Mouse (Mus musculus): ENCODE data around the gene Paqr5. TPM values are rescaled to one million over a fixed set of nuclear protein-coding genes. Genes with fewer than 3 reads are reported as not detected.
A peak's percentile ranks its signal among the peaks of the same experiment; 100 is the strongest.

Paqr5 gene
- polyA plus RNA-seq, 1 experiment = not detected

GRCm38 (mm10) chr9:61946623-61947401, 79.8 kb downstream of the Paqr5 start, which contains the start of gene Kif23:
TSS of gene Kif23 (minus strand) at chr9:61946774.
- TF ChIP-seq POLR2A (IDR thresholded peaks at IDR 0.05; ENCODE audit: borderline replicate concordance, control insufficient read depth, low read depth, low read length) = peak; percentile 94
- TF ChIP-seq CTCF (IDR thresholded peaks at IDR 0.05; ENCODE audit: control insufficient read depth, insufficient read depth, low read length) = peak; percentile 66
- Histone ChIP-seq H3K4me1 (ENCODE audit: control insufficient read depth, insufficient read depth, low read length) (no peaks in the 10 kb centered on the region), H3K4me3 (replicated peaks; ENCODE audit: control insufficient read depth, low read depth, low read length) (peak within 1 kb of the TSS; percentile 82), H3K27ac (ENCODE audit: control insufficient read depth, insufficient read depth, low read depth, low read length, poor library complexity) (peak within 1 kb of the TSS; percentile 78)
- WGBS = under 1% methylated on average over 44 of the region's 44 CpGs

- under 1% methylated on average over 38 of the region's 38 CpGs for WGBS
- no peaks in the 10 kb centered on the region for H3K4me1 ChIP-seq (ENCODE audit: control insufficient read depth, insufficient read depth, low read length)
- H3K27ac ChIP-seq (ENCODE audit: control insufficient read depth, insufficient read depth, low read depth, low read length, poor library complexity) = peak overlapping the region; percentile 78
- H3K4me3 ChIP-seq (replicated peaks; ENCODE audit: control insufficient read depth, low read depth, low read length) = peak overlapping the region; percentile 82
- TF ChIP-seq CTCF (IDR thresholded peaks at IDR 0.05; ENCODE audit: control insufficient read depth, insufficient read depth, low read length) (no peak), POLR2A (IDR thresholded peaks at IDR 0.05; ENCODE audit: borderline replicate concordance, control insufficient read depth, low read depth, low read length) (peak; percentile 45; the same call in 1 of the 2 replicates)
Observed at GRCm38 (mm10) chr9:61945973-61946611, 80.6 kb downstream of the Paqr5 start.

GRCm38 (mm10) chr9:61941054-61941453, 85.6 kb downstream of the Paqr5 start:
- no peak for TF ChIP-seq POLR2A (IDR thresholded peaks at IDR 0.05; ENCODE audit: borderline replicate concordance, control insufficient read depth, low read depth, low read length)
- no peak for TF ChIP-seq CTCF (IDR thresholded peaks at IDR 0.05; ENCODE audit: control insufficient read depth, insufficient read depth, low read length)
- Histone ChIP-seq H3K4me1 (ENCODE audit: control insufficient read depth, insufficient read depth, low read length) (no peaks in the 10 kb centered on the region), H3K4me3 (replicated peaks; ENCODE audit: control insufficient read depth, low read depth, low read length) (no peak overlapping the region), H3K27ac (ENCODE audit: control insufficient read depth, insufficient read depth, low read depth, low read length, poor library complexity) (no peak overlapping the region)
- WGBS = 68% methylated on average over 3 of the region's 3 CpGs

- TF ChIP-seq POLR2A (IDR thresholded peaks at IDR 0.05; ENCODE audit: borderline replicate concordance, control insufficient read depth, low read depth, low read length) = no peak
- no peak for TF ChIP-seq CTCF (IDR thresholded peaks at IDR 0.05; ENCODE audit: control insufficient read depth, insufficient read depth, low read length)
- no peaks in the 10 kb centered on the region; the same call in 1 of the 2 replicates for H3K4me1 ChIP-seq (ENCODE audit: control insufficient read depth, insufficient read depth, low read length)
- no peak overlapping the region for H3K27ac ChIP-seq (ENCODE audit: control insufficient read depth, insufficient read depth, low read depth, low read length, poor library complexity)
- H3K4me3 ChIP-seq (replicated peaks; ENCODE audit: control insufficient read depth, low read depth, low read length) = no peak overlapping the region
- 53% methylated on average over 2 of the region's 2 CpGs for WGBS
Observed at GRCm38 (mm10) chr9:61933333-61933732, 93.3 kb downstream of the Paqr5 start.

GRCm38 (mm10) chr9:61932009-61932408, 94.6 kb downstream of the Paqr5 start:
- H3K27ac ChIP-seq (ENCODE audit: control insufficient read depth, insufficient read depth, low read depth, low read length, poor library complexity) = no peak overlapping the region
- WGBS = 13% methylated on average over 3 of the region's 3 CpGs
- H3K4me1 ChIP-seq (ENCODE audit: control insufficient read depth, insufficient read depth, low read length) = no peaks in the 10 kb centered on the region; the same call in 1 of the 2 replicates
- TF ChIP-seq POLR2A (IDR thresholded peaks at IDR 0.05; ENCODE audit: borderline replicate concordance, control insufficient read depth, low read depth, low read length) (no peak), CTCF (IDR thresholded peaks at IDR 0.05; ENCODE audit: control insufficient read depth, insufficient read depth, low read length) (no peak)
- no peak overlapping the region for H3K4me3 ChIP-seq (replicated peaks; ENCODE audit: control insufficient read depth, low read depth, low read length)

GRCm38 (mm10) chr9:61925086-61925660, 101.5 kb downstream of the Paqr5 start:
- 32% methylated on average over 10 of the region's 10 CpGs for WGBS
- no peak overlapping the region for H3K27ac ChIP-seq (ENCODE audit: control insufficient read depth, insufficient read depth, low read depth, low read length, poor library complexity)
- no peak overlapping the region for H3K4me3 ChIP-seq (replicated peaks; ENCODE audit: control insufficient read depth, low read depth, low read length)
- H3K4me1 ChIP-seq (ENCODE audit: control insufficient read depth, insufficient read depth, low read length) = no peaks in the 10 kb centered on the region
- TF ChIP-seq CTCF (IDR thresholded peaks at IDR 0.05; ENCODE audit: control insufficient read depth, insufficient read depth, low read length) (no peak), POLR2A (IDR thresholded peaks at IDR 0.05; ENCODE audit: borderline replicate concordance, control insufficient read depth, low read depth, low read length) (no peak)

GRCm38 (mm10) chr9:61920331-61920730, 106.3 kb downstream of the Paqr5 start:
- H3K4me3 ChIP-seq (replicated peaks; ENCODE audit: control insufficient read depth, low read depth, low read length) = no peak overlapping the region
- no peaks in the 10 kb centered on the region for H3K4me1 ChIP-seq (ENCODE audit: control insufficient read depth, insufficient read depth, low read length)
- H3K27ac ChIP-seq (ENCODE audit: control insufficient read depth, insufficient read depth, low read depth, low read length, poor library complexity) = no peak overlapping the region
- 51% methylated on average over 6 of the region's 6 CpGs for WGBS
- TF ChIP-seq CTCF (IDR thresholded peaks at IDR 0.05; ENCODE audit: control insufficient read depth, insufficient read depth, low read length) = no peak
- no peak for TF ChIP-seq POLR2A (IDR thresholded peaks at IDR 0.05; ENCODE audit: borderline replicate concordance, control insufficient read depth, low read depth, low read length)

GRCm38 (mm10) chr9:61919464-61919863, 107.2 kb downstream of the Paqr5 start:
- Histone ChIP-seq H3K27ac (ENCODE audit: control insufficient read depth, insufficient read depth, low read depth, low read length, poor library complexity) (no peak overlapping the region), H3K4me1 (ENCODE audit: control insufficient read depth, insufficient read depth, low read length) (no peaks in the 10 kb centered on the region), H3K4me3 (replicated peaks; ENCODE audit: control insufficient read depth, low read depth, low read length) (no peak overlapping the region)
- TF ChIP-seq CTCF (IDR thresholded peaks at IDR 0.05; ENCODE audit: control insufficient read depth, insufficient read depth, low read length) = no peak
- TF ChIP-seq POLR2A (IDR thresholded peaks at IDR 0.05; ENCODE audit: borderline replicate concordance, control insufficient read depth, low read depth, low read length) = no peak
- WGBS = 64% methylated on average over 5 of the region's 5 CpGs
